In genomic region chr17:87530818-87531410, GRCm38 (mm10) we compare ENCODE assay signal across 8 mouse cellular contexts.
DNase-seq lines count a peak whose midpoint lies in the region; ATAC-seq and TF ChIP-seq lines count a peak whose summit lies in the region.

No protein-coding gene starts in this region.

- no peaks in the 10 kb centered on the region for H3K9me3 ChIP-seq in MEL (replicated peaks; ENCODE audit: insufficient read depth, low read length)
- no peaks in the 10 kb centered on the region for H3K9me3 ChIP-seq in heart, embryonic 14.5 days (ENCODE audit: control insufficient read depth, low read length)
- no peaks in the 10 kb centered on the region for H3K9me3 ChIP-seq in liver, embryonic 14.5 days (ENCODE audit: control insufficient read depth, low read length)

- no peaks in the 10 kb centered on the region for H3K36me3 ChIP-seq in heart, adult 2 months (ENCODE audit: control insufficient read depth, insufficient read depth, low read length)
- no peaks in the 10 kb centered on the region; a peak in 1 of 4 replicates for H3K36me3 ChIP-seq in MEL (ENCODE audit: control insufficient read depth in 1 of 2, insufficient read depth in 2 of 2, low read length in 2 of 2)
- H3K36me3 ChIP-seq in heart, embryonic 14.5 days (ENCODE audit: control insufficient read depth, insufficient read depth, low read length): no peaks in the 10 kb centered on the region
- no peaks in the 10 kb centered on the region for H3K36me3 ChIP-seq in liver, embryonic 14.5 days (replicated peaks; ENCODE audit: control insufficient read depth, insufficient read depth, low read depth)

- no peak for DNase-seq in heart, adult 2 months
- no peak for DNase-seq in heart, postnatal 36 days
- no peak for DNase-seq in MEL (ENCODE audit: low read depth, low spot score)
- no peak for DNase-seq in liver, embryonic 14.5 days (ENCODE audit: low read depth in 3 of 3, low spot score in 3 of 3)
- no peak for DNase-seq in right cerebral cortex, postnatal 14 days
- no peak for DNase-seq in layer of hippocampus, adult 9-10 months (ENCODE audit: low spot score)

- H3K4me2 ChIP-seq in heart, embryonic 14.5 days (ENCODE audit: low read length): peak overlapping the region; percentile 88
- H3K4me2 ChIP-seq in liver, embryonic 14.5 days (ENCODE audit: low read depth): peak overlapping the region; percentile 73

- peak overlapping the region; percentile 60 for H3K9ac ChIP-seq in heart, adult 2 months (ENCODE audit: low read depth, low read length)
- peak overlapping the region; percentile 70 for H3K9ac ChIP-seq in MEL (ENCODE audit: control insufficient read depth, low read depth, low read length, poor library complexity, severe bottlenecking)
- H3K9ac ChIP-seq in heart, embryonic 14.5 days (ENCODE audit: low read length): peak overlapping the region; percentile 32
- peak overlapping the region; percentile 23; the same call in 1 of the 2 replicates for H3K9ac ChIP-seq in liver, embryonic 14.5 days (replicated peaks)

- no peak for TF ChIP-seq RAD21 in MEL (IDR thresholded peaks at IDR 0.05; ENCODE audit: low read depth, low read length)

- peak; percentile 60; the same call in 1 of the 2 replicates for TF ChIP-seq POLR2A in heart, adult 2 months (IDR thresholded peaks at IDR 0.05; ENCODE audit: insufficient read depth, low read depth, low read length)
- no peak for TF ChIP-seq POLR2A in MEL (IDR thresholded peaks at IDR 0.05; ENCODE audit: control insufficient read depth in 1 of 2, insufficient read depth in 1 of 2, low read depth in 1 of 2, low read length in 2 of 2, poor library complexity in 1 of 2)

- 3% methylated on average over 17 of the region's 17 CpGs for whole genome bisulfite sequencing in heart, adult 2 months
- WGBS in heart, embryonic 14.5 days: 2% methylated on average over 17 of the region's 17 CpGs
- WGBS in liver, embryonic 14.5 days (ENCODE audit: insufficient replicate concordance): 10% methylated on average over 17 of the region's 17 CpGs

- no peak for TF ChIP-seq CTCF in heart, adult 2 months (IDR thresholded peaks at IDR 0.05)
- no peak for TF ChIP-seq CTCF in MEL (IDR thresholded peaks at IDR 0.05 in 2 of 3, conservative IDR thresholded peaks at IDR 0.05 in 1 of 3; ENCODE audit: control insufficient read depth in 1 of 3, insufficient read depth in 1 of 3, low read depth in 2 of 3, low read length in 3 of 3, poor library complexity in 1 of 3, severe bottlenecking in 1 of 3)
- TF ChIP-seq CTCF in liver, embryonic 14.5 days (IDR thresholded peaks at IDR 0.05; ENCODE audit: low read depth): no peak

- H3K4me3 ChIP-seq in heart, adult 2 months: peak overlapping the region; percentile 51
- peak overlapping the region; percentile 55 to 64 for H3K4me3 ChIP-seq in MEL (ENCODE audit: control insufficient read depth in 1 of 2, insufficient read depth in 1 of 2, low read depth in 2 of 2, low read length in 2 of 2)
- H3K4me3 ChIP-seq in heart, embryonic 14.5 days (ENCODE audit: control insufficient read depth in 1 of 2, insufficient read depth in 1 of 2, low read depth in 1 of 2, low read length in 2 of 2): peak overlapping the region; percentile 44 to 48
- H3K4me3 ChIP-seq in liver, embryonic 14.5 days (ENCODE audit: insufficient read depth in 1 of 2, low read depth in 2 of 2, low read length in 2 of 2): peak overlapping the region; percentile 44 to 46

- 0 out of 2 replicates have a peak, but pooled peaks have one; percentile 7 for ATAC-seq in heart, embryonic 14.5 days (ENCODE audit: insufficient number of reproducible peaks, insufficient read depth, low FRiP score, low read depth)
- ATAC-seq in liver, embryonic 14.5 days (ENCODE audit: insufficient read depth): peak; percentile 28; the same call in 1 of the 2 replicates
- ATAC-seq in megakaryocyte progenitor cell, adult 5-6 weeks (replicated peaks; ENCODE audit: poor library complexity): no peak

- H3K79me2 ChIP-seq in heart, adult 2 months (replicated peaks; ENCODE audit: control insufficient read depth, insufficient read depth, low read length): no peaks in the 10 kb centered on the region
- no peaks in the 10 kb centered on the region; the same call in 1 of the 2 replicates for H3K79me2 ChIP-seq in MEL (ENCODE audit: control insufficient read depth, insufficient read depth, low read length, poor library complexity)

- intact Hi-C loops in heart, adult 2 months (cut with DNase I): loop anchor here (1.0 to 5.0 kb wide), 4 partner anchors 40 to 216 kb away; partner anchors contain the start of gene Calm2
- intact Hi-C loops in heart, postnatal 36 days (cut with DNase I): loop anchor here (1.0 to 2.0 kb wide), 2 partner anchors 40 to 86 kb away; no protein-coding TSS in a partner anchor

- no peak for TF ChIP-seq EP300 in heart, adult 2 months (IDR thresholded peaks at IDR 0.05; ENCODE audit: insufficient read depth, low read depth, low read length)
- TF ChIP-seq EP300 in MEL (IDR thresholded peaks at IDR 0.05; ENCODE audit: low read depth in 1 of 2, low read length in 2 of 2): no peak
- TF ChIP-seq EP300 in liver, embryonic 14.5 days (IDR thresholded peaks at IDR 0.05; ENCODE audit: low read depth): no peak

- H3K27me3 ChIP-seq in heart, adult 2 months (ENCODE audit: control insufficient read depth, insufficient read depth, low read length): no peaks in the 10 kb centered on the region
- H3K27me3 ChIP-seq in MEL (ENCODE audit: control insufficient read depth in 1 of 2, insufficient read depth in 2 of 2, low read length in 2 of 2): no peaks in the 10 kb centered on the region
- no peaks in the 10 kb centered on the region for H3K27me3 ChIP-seq in heart, embryonic 14.5 days (ENCODE audit: control insufficient read depth, insufficient read depth, low read length)
- no peaks in the 10 kb centered on the region for H3K27me3 ChIP-seq in liver, embryonic 14.5 days (ENCODE audit: control insufficient read depth, insufficient read depth, low read length)

- H3K27ac ChIP-seq in heart, adult 2 months: peak overlapping the region; percentile 85
- H3K27ac ChIP-seq in MEL (ENCODE audit: control insufficient read depth, low read depth, low read length): peak overlapping the region; percentile 65
- H3K27ac ChIP-seq in heart, embryonic 14.5 days (replicated peaks in 1 of 2; ENCODE audit: control insufficient read depth in 1 of 2, insufficient read depth in 1 of 2, low read depth in 2 of 2, low read length in 2 of 2): peak overlapping the region; percentile 70 to 72
- no peak overlapping the region for H3K27ac ChIP-seq in liver, embryonic 14.5 days

- H3K4me1 ChIP-seq in heart, adult 2 months (ENCODE audit: control insufficient read depth, insufficient read depth, low read length): peaks cover 5% of the 10 kb centered on the region
- peaks cover 0 to 10% of the 10 kb centered on the region in 2 experiments; a peak in 3 of 4 replicates for H3K4me1 ChIP-seq in MEL (ENCODE audit: control insufficient read depth in 1 of 2, insufficient read depth in 2 of 2, low read length in 2 of 2)
- H3K4me1 ChIP-seq in heart, embryonic 14.5 days (ENCODE audit: control insufficient read depth in 2 of 2, insufficient read depth in 2 of 2, low read length in 2 of 2): peaks cover 24 to 29% of the 10 kb centered on the region in 2 experiments
- peaks cover 7 to 21% of the 10 kb centered on the region in 2 experiments for H3K4me1 ChIP-seq in liver, embryonic 14.5 days (replicated peaks; ENCODE audit: control insufficient read depth in 2 of 2, insufficient read depth in 2 of 2, low read length in 1 of 2)

TF ChIP-seq in MEL, 35 proteins besides CTCF, POLR2A, EP300 and RAD21:
- TF ChIP-seq MXI1 (IDR thresholded peaks at IDR 0.05; ENCODE audit: low read depth, low read length) (0 out of 2 replicates have a peak, but pooled peaks have one; percentile 60), HCFC1 (IDR thresholded peaks at IDR 0.05; ENCODE audit: low read depth, low read length) (0 out of 2 replicates have a peak, but pooled peaks have one; percentile 30), MYC (IDR thresholded peaks at IDR 0.05; ENCODE audit: low read depth, low read length) (no peak), BHLHE40 (IDR thresholded peaks at IDR 0.05; ENCODE audit: borderline replicate concordance, low read depth, low read length) (no peak), MAX (IDR thresholded peaks at IDR 0.05; ENCODE audit: low read length) (peak; percentile 62; the same call in 1 of the 2 replicates)
